Mouse (Mus musculus): Measurements from ENCODE around the gene Gm21969.

- no peak for TF ChIP-seq CTCF (IDR thresholded peaks at IDR 0.05; ENCODE audit: insufficient read depth, low read depth, low read length)
- TF ChIP-seq POLR2A (IDR thresholded peaks at IDR 0.05; ENCODE audit: insufficient read depth, low read depth, low read length), result no peak
Measured at GRCm38 (mm10) chr4:139585713-139586112, 17.3 kb upstream of the Gm21969 start.
